Mouse (Mus musculus) layer of hippocampus, postnatal 36 days (tissue): Measurements from ENCODE around the gene Lrtm1. TPM values are rescaled to one million over a fixed set of nuclear protein-coding genes. Genes with fewer than 3 reads are reported as not detected.

Source experiments
- DNase-seq, 2 experiments: peaks; one replicate each; pipeline ENCODE4 v3.0.0; 2022
- total RNA-seq, 2 experiments: library from RNA; stranded (reverse); gene quantifications; 2 replicates each; pipeline ENCODE4 v1.2.3; 2021

The Lrtm1 gene
- total RNA-seq = not detected

DNA sequence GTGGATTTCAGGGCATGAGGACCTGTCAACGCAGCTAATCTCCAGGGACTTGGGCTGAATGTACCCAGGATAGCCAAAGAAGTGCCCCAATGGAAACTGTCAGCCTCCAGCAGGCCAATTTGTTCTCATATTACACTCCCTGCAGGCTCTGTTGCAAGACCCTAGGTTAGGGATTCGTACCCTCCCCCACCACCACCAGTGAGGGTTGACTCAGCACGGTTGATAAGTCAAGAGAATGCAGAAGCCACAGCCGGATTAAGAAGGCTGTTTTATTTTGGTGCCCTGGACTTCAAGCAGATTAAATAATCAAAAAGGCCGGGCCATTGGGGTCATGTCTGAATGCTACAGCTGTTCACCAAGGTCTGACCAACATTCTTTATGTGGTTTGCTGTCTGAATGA lies at the start of gene Lrtm1:
TSS of gene Lrtm1 (plus strand) at position 326 of the 400 bp plus-strand sequence.
- DNase-seq = no peak

DNA sequence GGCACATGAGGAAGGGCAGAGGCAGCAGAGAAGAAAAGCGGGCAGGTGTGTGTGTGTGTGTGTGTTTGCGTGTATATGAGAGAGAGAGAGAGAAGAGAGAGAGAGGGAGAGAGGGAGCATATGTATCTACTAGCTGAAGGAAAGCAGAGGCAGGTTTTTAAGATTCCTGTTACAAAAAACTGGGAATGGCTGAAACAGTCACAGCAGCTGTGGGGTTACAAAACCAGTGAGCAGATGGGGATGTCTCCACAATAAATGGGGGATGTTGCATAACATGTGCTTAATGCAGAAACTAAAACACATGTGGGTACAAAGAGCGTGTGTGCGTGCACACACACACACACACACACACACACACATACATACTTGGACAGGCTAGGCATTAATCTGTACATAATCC lies 48.8 kb upstream of the Lrtm1 start:
- DNase-seq = peak in 1 of 2 experiments; percentile 34

GRCm38 (mm10) chr14:28972620-28973019 lies 45.4 kb upstream of the Lrtm1 start:
- DNase-seq = no peak

DNA sequence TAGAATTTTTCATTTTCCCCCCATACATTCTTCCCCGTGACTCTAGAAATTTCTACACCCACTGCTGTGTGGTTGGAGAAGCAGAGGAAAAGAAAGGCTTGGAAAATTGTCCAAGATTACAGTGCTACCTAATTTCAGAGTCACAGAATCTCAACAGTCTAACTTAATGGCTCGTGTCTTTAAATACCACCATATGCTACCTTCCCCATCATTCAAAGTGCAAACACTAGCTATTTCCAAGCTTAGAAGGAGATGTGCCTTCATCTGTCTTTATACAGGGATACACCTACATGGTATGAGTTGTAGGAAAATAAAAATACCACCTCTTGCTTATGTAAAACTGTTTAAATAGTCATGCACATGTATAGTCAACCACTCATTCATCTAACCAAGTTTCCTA lies 38.8 kb upstream of the Lrtm1 start:
- DNase-seq = no peak

- DNase-seq = no peak
Measured at GRCm38 (mm10) chr14:28980482-28980881, 37.5 kb upstream of the Lrtm1 start.

GRCm38 (mm10) chr14:28984276-28984675 lies 33.7 kb upstream of the Lrtm1 start:
- DNase-seq = no peak

- no peak for DNase-seq
Measured at GRCm38 (mm10) chr14:28988211-28988900, 29.7 kb upstream of the Lrtm1 start.

DNA sequence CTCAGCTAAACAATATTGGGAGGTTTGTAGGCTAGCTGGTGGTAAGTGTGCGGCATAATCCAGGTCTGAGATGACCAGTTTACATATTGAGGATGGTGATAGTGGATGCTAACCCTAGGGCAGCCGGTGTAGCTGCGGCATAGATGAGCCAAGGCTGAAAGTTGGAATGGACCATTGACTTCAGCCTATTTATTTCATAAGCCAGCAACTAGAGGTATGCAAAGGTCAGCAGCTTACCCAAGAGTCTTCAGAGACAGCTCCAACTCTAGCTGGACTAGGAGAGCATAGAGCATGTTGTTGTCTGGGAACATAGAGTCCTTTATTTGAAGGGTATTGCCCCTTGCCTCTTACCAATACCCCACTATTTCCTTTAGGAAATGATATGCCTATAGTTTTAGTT lies 21.4 kb upstream of the Lrtm1 start:
- DNase-seq = no peak

DNA sequence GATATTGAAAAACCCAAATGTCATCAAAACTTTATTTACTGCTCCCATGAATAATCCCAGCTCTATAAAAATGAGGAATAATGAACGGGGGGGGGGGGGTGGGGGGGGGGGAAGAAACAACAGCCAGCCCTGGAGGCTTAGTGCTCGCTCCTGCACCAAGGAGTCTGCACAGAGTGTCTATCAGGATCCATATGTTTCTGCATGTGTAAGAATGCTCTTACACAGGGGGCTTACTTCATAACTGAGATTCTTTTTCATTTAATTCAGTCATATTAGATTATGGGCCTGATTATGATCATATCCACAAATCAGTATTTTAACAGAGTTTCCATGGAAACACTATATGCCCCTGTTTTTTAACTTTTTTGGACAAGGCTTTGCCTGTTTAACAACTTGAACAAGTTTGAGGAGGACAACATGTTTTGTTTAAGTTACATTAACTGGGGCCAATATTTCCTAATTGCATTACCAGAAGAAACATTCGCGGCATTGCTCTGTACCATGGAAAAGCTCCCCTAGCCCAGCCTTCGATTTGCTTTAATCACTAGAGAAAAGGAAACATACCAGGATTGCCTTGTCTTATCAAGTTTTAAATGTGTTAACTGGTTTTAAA lies 12.7 kb upstream of the Lrtm1 start:
- DNase-seq = no peak

- no peak for DNase-seq
Measured at GRCm38 (mm10) chr14:29009644-29010043, 8.4 kb upstream of the Lrtm1 start.

GRCm38 (mm10) chr14:29013161-29013560 lies 4.8 kb upstream of the Lrtm1 start:
- peak; percentile 38 to 43 for DNase-seq

DNA sequence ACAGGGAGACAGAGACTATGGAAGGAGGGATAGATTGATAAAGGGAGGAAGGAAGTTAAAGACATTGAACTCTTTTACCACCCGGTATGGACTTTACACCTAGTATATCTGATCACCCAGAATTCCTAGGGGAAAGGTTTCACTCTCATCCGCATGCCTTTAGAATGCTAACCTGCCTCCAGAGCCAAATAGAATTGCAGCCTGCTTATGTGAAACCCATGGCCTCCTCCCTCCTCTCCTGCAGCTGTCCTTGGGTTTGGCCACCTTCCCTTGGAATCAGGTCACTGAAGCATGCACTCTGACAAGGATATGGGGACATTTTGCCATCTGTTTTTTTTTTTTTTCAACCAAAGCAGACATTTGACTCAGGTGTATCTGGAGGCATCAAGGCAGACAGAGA lies 3.3 kb upstream of the Lrtm1 start:
- DNase-seq = no peak

GRCm38 (mm10) chr14:29015896-29016295 lies 2.1 kb upstream of the Lrtm1 start:
- no peak for DNase-seq

GRCm38 (mm10) chr14:29018316-29019000 lies 450 bp downstream of the Lrtm1 start:
- no peak for DNase-seq

GRCm38 (mm10) chr14:29021295-29021694 lies 3.3 kb downstream of the Lrtm1 start:
- DNase-seq = no peak

DNA sequence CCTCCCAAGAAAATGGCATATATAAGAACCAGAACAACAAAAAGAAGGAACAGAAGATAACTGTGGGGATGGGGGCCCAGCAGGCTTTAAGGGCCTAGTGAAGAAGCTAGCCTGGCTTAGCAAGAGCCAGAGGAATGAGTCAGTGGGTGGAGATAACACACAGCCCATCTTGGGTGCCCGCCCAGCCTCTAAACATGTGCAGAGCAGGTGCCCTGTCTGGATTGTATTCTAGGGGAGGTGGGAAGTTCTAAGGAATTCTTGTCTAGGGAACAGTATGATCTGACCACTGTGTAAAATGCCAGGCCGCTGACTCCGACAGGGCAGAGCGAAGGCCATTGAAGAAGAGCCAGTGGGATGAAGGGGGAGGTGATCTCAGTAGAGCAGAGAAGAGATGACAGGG lies 5.2 kb downstream of the Lrtm1 start:
- no peak for DNase-seq

DNA sequence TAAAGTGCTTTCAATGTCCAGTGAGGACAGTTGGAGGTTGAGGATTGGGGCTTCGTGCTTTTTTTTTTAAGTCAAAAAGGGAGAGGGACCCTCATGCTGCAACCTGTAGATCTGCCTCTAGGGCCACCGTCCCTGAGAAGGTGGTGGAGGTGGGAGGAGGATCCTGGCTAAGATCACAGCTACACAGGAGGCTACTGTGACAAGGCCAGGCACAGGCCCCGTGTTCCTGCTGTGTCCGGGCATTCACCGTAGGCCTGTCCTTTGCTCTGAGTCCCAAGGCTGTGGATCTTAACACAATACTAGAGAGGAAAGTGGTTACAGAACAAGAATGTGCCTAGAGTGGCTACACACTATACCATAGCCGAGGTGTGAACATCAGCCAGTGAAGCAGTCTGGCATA lies 7.3 kb downstream of the Lrtm1 start:
- no peak for DNase-seq

- DNase-seq = no peak
Measured at GRCm38 (mm10) chr14:29027276-29027675, 9.3 kb downstream of the Lrtm1 start.

GRCm38 (mm10) chr14:29028391-29029106 lies 10.5 kb downstream of the Lrtm1 start:
- no peak for DNase-seq

GRCm38 (mm10) chr14:29029107-29029469 lies 11.1 kb downstream of the Lrtm1 start:
- no peak for DNase-seq

DNA sequence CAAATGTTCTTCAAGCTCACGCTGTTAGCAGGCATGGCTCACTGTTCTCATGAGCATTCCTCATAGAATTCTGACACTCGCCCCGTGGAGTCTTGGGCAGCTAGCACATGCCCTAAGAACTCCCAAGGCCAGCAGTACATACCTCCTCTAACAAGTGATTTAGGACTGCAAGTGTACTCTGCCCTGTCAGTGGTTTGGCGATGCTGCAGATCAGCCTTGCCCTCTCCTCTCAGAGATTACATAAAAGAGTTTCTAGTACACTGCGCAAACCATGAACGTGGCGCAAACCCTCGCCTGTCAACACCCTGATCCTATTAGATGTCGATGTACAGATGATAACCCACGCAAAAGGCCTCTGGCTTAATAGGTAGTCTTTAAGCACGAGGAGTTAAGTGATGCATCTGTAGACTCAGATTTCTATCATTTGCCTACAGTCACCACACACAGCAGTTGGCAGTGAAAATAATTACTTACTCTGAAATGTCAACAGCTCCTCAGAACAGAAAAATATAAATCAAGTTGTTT lies 11.9 kb downstream of the Lrtm1 start:
- DNase-seq = no peak

DNA sequence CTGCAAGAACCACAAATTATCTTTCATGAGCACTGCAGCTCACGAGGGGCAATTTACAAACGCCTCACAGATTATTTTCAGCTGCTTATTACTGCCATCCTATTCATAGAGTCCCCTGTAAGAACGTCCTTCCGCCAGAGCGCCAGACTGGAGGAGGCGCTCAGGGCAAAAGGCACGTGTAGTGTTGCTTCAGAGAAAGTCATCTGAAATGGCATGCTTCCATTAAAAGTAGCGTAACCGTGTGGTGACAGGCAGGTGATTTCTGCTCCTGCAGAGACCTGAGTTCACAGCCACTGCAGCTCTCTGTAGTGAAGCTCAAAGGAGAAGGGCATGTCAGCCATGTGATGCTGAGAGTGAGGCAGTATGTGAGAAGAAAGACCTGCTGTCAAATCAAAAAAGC lies 12.5 kb downstream of the Lrtm1 start:
- no peak for DNase-seq

GRCm38 (mm10) chr14:29031858-29032395 lies 13.9 kb downstream of the Lrtm1 start:
- DNase-seq = no peak
